Mouse (Mus musculus) ES-E14 (cell line): ENCODE measurements around the gene Drg1. TPM values are rescaled to one million over a fixed set of nuclear protein-coding genes. Genes with fewer than 3 reads are reported as not detected.
A peak's percentile ranks its signal among the peaks of the same experiment; 100 is the strongest.
"Not testable (repeated sequence)": the region's sequence is repeated elsewhere in the genome, so short reads cannot be mapped to it uniquely, and the experiment has no call there.

Experiments
- DNase-seq: peaks from one replicate; pipeline ENCODE4 v3.0.0-alpha.2; 2013; ENCODE audit warnings: low read depth, low spot score
- H3K27ac ChIP-seq: 2 replicates; pipeline ENCODE4 v1.5.1; 2012; ENCODE audit warnings: low read depth, mild to moderate bottlenecking, low read length, moderate library complexity, mixed read lengths; ENCODE audit not compliant: poor library complexity, insufficient read depth, severe bottlenecking
- H3K36me3 ChIP-seq: 2 replicates; pipeline ENCODE4 v1.6.1; 2012; ENCODE audit warnings: mild to moderate bottlenecking, low read length, moderate library complexity, mixed read lengths; ENCODE audit not compliant: control insufficient read depth, poor library complexity, insufficient read depth, severe bottlenecking
- H3K4me1 ChIP-seq, 2 experiments: fragments of 150-350 bp in 1 of 2; sonication (generic) in 1 of 2; 2 replicates each; pipeline ENCODE4 v1.6.1; 2012; ENCODE audit warnings: low read length in 2 of 2, mild to moderate bottlenecking in 1 of 2, mixed read lengths in 1 of 2; ENCODE audit not compliant: control insufficient read depth in 2 of 2, insufficient read depth in 2 of 2, poor library complexity in 1 of 2
- H3K4me3 ChIP-seq, 2 experiments: fragments of 150-350 bp in 1 of 2; sonication (generic) in 1 of 2; 2 replicates each; pipeline ENCODE4 v1.5.1; 2012; ENCODE audit warnings: low read length in 2 of 2, low read depth in 1 of 2, mild to moderate bottlenecking in 1 of 2, mixed read lengths in 1 of 2; ENCODE audit not compliant: insufficient read depth in 1 of 2, poor library complexity in 1 of 2, severe bottlenecking in 1 of 2
- H3K9ac ChIP-seq: 2 replicates; pipeline ENCODE4 v1.6.1; 2012; ENCODE audit warnings: low read depth, mild to moderate bottlenecking, low read length, mixed read lengths; ENCODE audit not compliant: poor library complexity, insufficient read depth, severe bottlenecking
- H3K9me3 ChIP-seq: fragments of 150-350 bp; sonication (generic); 2 replicates; pipeline ENCODE4 v1.6.1; 2012; ENCODE audit warnings: low read depth, mild to moderate bottlenecking, low read length; ENCODE audit not compliant: control insufficient read depth, insufficient read depth
- CHD2 ChIP-seq: IDR thresholded peaks from 2 replicates; pipeline ENCODE4 v1.6.1; 2014; ENCODE audit warnings: mild to moderate bottlenecking, low read depth, low read length, inconsistent platforms
- HCFC1 ChIP-seq: IDR thresholded peaks from 2 replicates; pipeline ENCODE4 v1.6.1; 2012; ENCODE audit warnings: low read length, inconsistent platforms, borderline replicate concordance; ENCODE audit not compliant: insufficient read depth
- MAFK ChIP-seq: IDR thresholded peaks from 2 replicates; pipeline ENCODE4 v1.6.1; 2014; ENCODE audit warnings: mild to moderate bottlenecking, low read depth, low read length, inconsistent platforms; ENCODE audit not compliant: insufficient read depth
- ZC3H11A ChIP-seq: IDR thresholded peaks from 2 replicates; pipeline ENCODE4 v1.6.1; 2012; ENCODE audit warnings: low read depth, mild to moderate bottlenecking, inconsistent platforms, low read length, borderline replicate concordance
- ZNF384 ChIP-seq: IDR thresholded peaks from 2 replicates; pipeline ENCODE4 v1.6.1; 2012; ENCODE audit warnings: low read depth, low read length, inconsistent platforms
- in situ Hi-C, 2 experiments: fragments of 600-800 bp; cut with MboI; formaldehyde crosslinking; loops; one replicate each; pipeline ENCODE4 v1.15.1; 2025; ENCODE audit warnings: low sequenced_read_pairs in 2 of 2, inconsistent platforms in 1 of 2; ENCODE audit not compliant: unreplicated experiment in 2 of 2
- total RNA-seq: library from RNA; depleted of rRNA; stranded (reverse); fragments of 300-350 nt; gene quantifications from 2 replicates; pipeline ENCODE4 v1.2.3, GENCODE M21; 2012

The Drg1 gene
- total RNA-seq, 1 experiment, result 180 TPM

- peaks cover 4% of the 10 kb centered on the region for H3K36me3 ChIP-seq
- H3K27ac ChIP-seq, result peak overlapping the region; percentile 14; the same call in 1 of the 2 replicates
- in situ Hi-C loops, result no loop called here
- H3K9ac ChIP-seq, result peak overlapping the region; percentile 82
- DNase-seq, result peak; percentile 28
- no peaks in the 10 kb centered on the region for H3K9me3 ChIP-seq
- no peaks in the 10 kb centered on the region for H3K4me1 ChIP-seq
- H3K4me3 ChIP-seq, result peak overlapping the region; percentile 61 to 75
- no peak for TF ChIP-seq MAFK
Measured at GRCm38 (mm10) chr11:3202781-3203441, 63.3 kb downstream of the Drg1 start.

GRCm38 (mm10) chr11:3202231-3202701 lies 63.9 kb downstream of the Drg1 start, which contains the start of gene Eif4enif1:
Gene Eif4enif1 (plus strand): TSS chr11:3202392.
- Histone ChIP-seq H3K36me3 (peaks cover 4% of the 10 kb centered on the region), H3K4me1 (no peaks in the 10 kb centered on the region), H3K9ac (peak within 1 kb of the TSS; percentile 90), H3K4me3 (peak within 1 kb of the TSS; percentile 71 to 75), H3K27ac (peak within 1 kb of the TSS; percentile 86), H3K9me3 (no peaks in the 10 kb centered on the region)
- TF ChIP-seq ZC3H11A (no peak), MAFK (no peak), HCFC1 (no peak), ZNF384 (no peak), CHD2 (no peak)
- DNase-seq, result peak; percentile 69
- in situ Hi-C loops, result no loop called here

GRCm38 (mm10) chr11:3201326-3202230 lies 64.6 kb downstream of the Drg1 start:
- TF ChIP-seq MAFK (no peak), ZC3H11A (no peak), CHD2 (no peak), HCFC1 (no peak), ZNF384 (no peak)
- DNase-seq, result no peak
- Histone ChIP-seq H3K4me3 (peak overlapping the region; percentile 71 to 75), H3K27ac (peak overlapping the region; percentile 86; the same call in 1 of the 2 replicates), H3K36me3 (peaks cover 2% of the 10 kb centered on the region; the same call in 1 of the 2 replicates), H3K4me1 (no peaks in the 10 kb centered on the region), H3K9ac (peak overlapping the region; percentile 90), H3K9me3 (no peaks in the 10 kb centered on the region)
- in situ Hi-C loops, result no loop called here

GRCm38 (mm10) chr11:3200636-3201035 lies 65.6 kb downstream of the Drg1 start:
- H3K9me3 ChIP-seq, H3K27ac ChIP-seq, DNase-seq, H3K9ac ChIP-seq, H3K4me3 ChIP-seq, H3K4me1 ChIP-seq, H3K36me3 ChIP-seq, in situ Hi-C loops: not testable (repeated sequence)
